Mouse (Mus musculus): Measurements from ENCODE around the gene Hoxa5. TPM values are rescaled to one million over a fixed set of nuclear protein-coding genes. Genes with fewer than 3 reads are reported as not detected.

Hoxa5 gene
- polyA plus RNA-seq, 1 experiment from 2014 or later = 19.8 TPM

DNA sequence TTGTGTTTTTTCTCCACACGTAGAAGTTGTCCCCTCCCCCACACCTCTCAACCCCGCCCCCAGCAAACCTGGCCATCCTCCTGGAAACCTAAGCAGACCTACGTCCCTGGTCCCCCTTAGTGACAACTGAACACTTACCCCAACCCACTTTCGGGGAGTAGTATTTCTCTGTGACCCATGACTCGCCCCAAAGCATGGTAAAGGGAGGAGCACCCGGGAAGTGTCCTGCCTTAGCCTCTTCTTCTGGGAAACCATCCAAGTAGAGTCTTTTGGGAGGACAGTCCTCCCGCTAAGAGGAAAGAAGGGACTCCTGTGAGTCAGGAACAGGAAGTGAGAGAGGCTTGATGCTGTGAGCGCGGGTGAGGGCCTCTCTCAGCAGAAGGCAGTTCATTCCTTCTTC is 44.4 kb downstream of the Hoxa5 start:
- Histone ChIP-seq H3K9ac (no peak overlapping the region), H3K4me3 (replicated peaks) (peak overlapping the region; percentile 67), H3K27me3 (replicated peaks) (peaks cover 18% of the 10 kb centered on the region; the same call in 1 of the 2 replicates), H3K4me2 (peak overlapping the region; percentile 88), H3K4me1 (peaks cover 23% of the 10 kb centered on the region), H3K36me3 (no peaks in the 10 kb centered on the region), H3K27ac (peak overlapping the region; percentile 96), H3K9me3 (no peaks in the 10 kb centered on the region)
- 5% methylated on average over 9 of the region's 9 CpGs for WGBS
- ATAC-seq (ENCODE audit: insufficient read depth, low FRiP score, low read depth) = no peak

DNA sequence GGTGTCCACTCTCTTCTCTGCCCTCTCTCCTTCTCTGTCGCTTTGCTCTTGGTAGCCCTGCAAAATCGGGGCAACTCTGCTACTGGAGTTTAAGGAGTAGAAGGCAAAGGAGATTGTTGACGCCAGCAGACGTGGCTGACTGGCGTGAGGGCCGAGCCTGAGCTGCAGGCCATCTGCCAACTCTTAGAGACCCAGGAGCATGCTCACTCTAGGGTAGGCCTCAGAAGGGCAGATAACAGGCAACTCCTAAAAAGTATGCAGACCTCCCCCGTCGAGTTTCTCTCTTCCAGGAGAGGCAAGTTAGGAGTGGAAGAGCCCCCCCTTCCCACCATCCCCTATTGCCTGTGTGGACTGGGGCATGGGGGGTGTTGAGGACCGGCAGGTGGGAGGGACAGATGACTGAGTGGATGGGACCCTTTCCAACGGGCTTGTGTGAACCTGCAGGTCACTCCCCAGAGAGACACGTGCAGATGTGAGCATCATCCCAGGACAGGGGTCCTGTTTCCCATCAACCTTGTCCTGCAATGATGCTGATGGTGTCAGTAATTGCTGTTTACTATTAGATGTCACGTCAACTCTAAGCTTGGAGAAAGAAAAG is 45.1 kb downstream of the Hoxa5 start:
- peak overlapping the region; percentile 67 for H3K4me3 ChIP-seq (replicated peaks)
- H3K36me3 ChIP-seq = no peaks in the 10 kb centered on the region
- peak overlapping the region; percentile 96 for H3K27ac ChIP-seq
- no peak for ATAC-seq (ENCODE audit: insufficient read depth, low FRiP score, low read depth)
- no peaks in the 10 kb centered on the region for H3K9me3 ChIP-seq
- H3K4me1 ChIP-seq = peaks cover 21% of the 10 kb centered on the region
- H3K9ac ChIP-seq = peak overlapping the region; percentile 67; the same call in 1 of the 2 replicates
- peak overlapping the region; percentile 88 for H3K4me2 ChIP-seq
- H3K27me3 ChIP-seq (replicated peaks) = peaks cover 18% of the 10 kb centered on the region; the same call in 1 of the 2 replicates
- WGBS = 7% methylated on average over 12 of the region's 12 CpGs

GRCm38 (mm10) chr6:52158276-52159051 is 45.9 kb downstream of the Hoxa5 start, which contains the start of gene Hoxa1:
Gene Hoxa1, minus strand, starts transcription at chr6:52158317.
- under 1% methylated on average over 53 of the region's 55 CpGs for WGBS
- Histone ChIP-seq H3K4me1 (peaks cover 21% of the 10 kb centered on the region), H3K4me3 (replicated peaks) (peak within 1 kb of the TSS; percentile 67), H3K36me3 (no peaks in the 10 kb centered on the region), H3K27me3 (replicated peaks) (peaks cover 18% of the 10 kb centered on the region; the same call in 1 of the 2 replicates), H3K9me3 (no peaks in the 10 kb centered on the region), H3K4me2 (peak within 1 kb of the TSS; percentile 88), H3K9ac (peak within 1 kb of the TSS; percentile 67), H3K27ac (peak within 1 kb of the TSS; percentile 96)
- ATAC-seq (ENCODE audit: insufficient read depth, low FRiP score, low read depth) = peak; percentile 83

GRCm38 (mm10) chr6:52157466-52158275 is 46.7 kb downstream of the Hoxa5 start:
- no peak; the same call in 1 of the 2 replicates for ATAC-seq (ENCODE audit: insufficient read depth, low FRiP score, low read depth)

DNA sequence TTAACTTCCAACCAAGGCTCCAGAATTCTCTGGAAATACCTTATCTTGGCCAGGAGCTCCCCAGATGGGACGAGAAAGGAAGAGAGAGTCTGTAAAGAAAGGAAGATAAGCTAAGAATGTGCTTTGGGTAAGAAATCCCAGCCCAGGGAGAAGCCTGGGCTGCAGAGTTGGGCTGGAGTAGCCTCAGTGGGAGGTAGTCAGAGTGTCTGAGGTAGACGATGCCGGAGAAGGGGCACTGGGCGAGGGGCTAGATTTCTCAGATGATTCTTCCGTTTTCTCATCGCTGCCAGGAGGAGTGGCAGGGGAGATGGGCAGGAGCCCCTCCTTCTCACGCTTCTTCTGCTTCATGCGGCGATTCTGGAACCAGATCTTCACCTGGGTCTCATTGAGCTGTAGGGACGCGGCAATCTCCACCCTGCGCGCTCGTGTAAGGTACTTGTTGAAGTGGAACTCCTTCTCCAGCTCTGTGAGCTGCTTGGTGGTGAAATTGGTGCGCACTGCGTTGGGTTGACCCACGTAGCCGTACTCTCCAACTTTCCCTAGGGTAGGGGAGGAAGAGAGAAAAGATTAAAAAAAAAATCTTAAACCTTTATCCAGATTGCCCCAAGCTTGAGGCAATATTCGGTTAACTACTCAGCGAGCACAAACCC is 47.7 kb downstream of the Hoxa5 start:
- no peak for ATAC-seq (ENCODE audit: insufficient read depth, low FRiP score, low read depth)
- Histone ChIP-seq H3K9ac (no peak overlapping the region), H3K36me3 (no peaks in the 10 kb centered on the region), H3K27me3 (replicated peaks) (peaks cover 20% of the 10 kb centered on the region; the same call in 1 of the 2 replicates), H3K4me1 (peaks cover 21% of the 10 kb centered on the region), H3K9me3 (no peaks in the 10 kb centered on the region), H3K27ac (no peak overlapping the region), H3K4me3 (replicated peaks) (0 out of 2 replicates have a peak overlapping the region, but pooled peaks have one; percentile 67), H3K4me2 (peak overlapping the region; percentile 88)
- WGBS = 25% methylated on average over 20 of the region's 20 CpGs

More at GRCm38 (mm10) chr6:52157466-52158275, 46.7 kb downstream of the Hoxa5 start:
- no peak overlapping the region for H3K9ac ChIP-seq
- peaks cover 18% of the 10 kb centered on the region; the same call in 1 of the 2 replicates for H3K27me3 ChIP-seq (replicated peaks)
- peak overlapping the region; percentile 67 for H3K4me3 ChIP-seq (replicated peaks)
- peaks cover 21% of the 10 kb centered on the region for H3K4me1 ChIP-seq
- no peaks in the 10 kb centered on the region for H3K36me3 ChIP-seq
- peak overlapping the region; percentile 88 for H3K4me2 ChIP-seq
- WGBS = 4% methylated on average over 32 of the region's 32 CpGs
- no peak overlapping the region for H3K27ac ChIP-seq
- H3K9me3 ChIP-seq = no peaks in the 10 kb centered on the region

- Histone ChIP-seq H3K36me3 (no peaks in the 10 kb centered on the region), H3K4me2 (no peak overlapping the region), H3K9ac (no peak overlapping the region), H3K9me3 (no peaks in the 10 kb centered on the region), H3K4me1 (peaks cover 21% of the 10 kb centered on the region), H3K27ac (no peak overlapping the region), H3K4me3 (replicated peaks) (no peak overlapping the region), H3K27me3 (replicated peaks) (peaks cover 22% of the 10 kb centered on the region; the same call in 1 of the 2 replicates)
- ATAC-seq (ENCODE audit: insufficient read depth, low FRiP score, low read depth) = no peak
- 74% methylated on average over 3 of the region's 3 CpGs for WGBS
Observed at GRCm38 (mm10) chr6:52155471-52155870, 48.9 kb downstream of the Hoxa5 start.

- Histone ChIP-seq H3K9me3 (no peaks in the 10 kb centered on the region), H3K9ac (no peak overlapping the region), H3K27me3 (replicated peaks) (peaks cover 29% of the 10 kb centered on the region), H3K4me3 (replicated peaks) (no peak overlapping the region), H3K36me3 (no peaks in the 10 kb centered on the region), H3K4me2 (no peak overlapping the region), H3K4me1 (peaks cover 8% of the 10 kb centered on the region), H3K27ac (no peak overlapping the region)
- no peak for ATAC-seq (ENCODE audit: insufficient read depth, low FRiP score, low read depth)
- WGBS = 61% methylated on average over 5 of the region's 5 CpGs
Observed at GRCm38 (mm10) chr6:52154044-52154443, 50.3 kb downstream of the Hoxa5 start.

GRCm38 (mm10) chr6:52153270-52153669 is 51.1 kb downstream of the Hoxa5 start:
- Histone ChIP-seq H3K36me3 (no peaks in the 10 kb centered on the region), H3K9ac (no peak overlapping the region), H3K4me1 (peaks cover 7% of the 10 kb centered on the region; the same call in 1 of the 2 replicates), H3K9me3 (no peaks in the 10 kb centered on the region), H3K27ac (no peak overlapping the region), H3K4me2 (no peak overlapping the region), H3K27me3 (replicated peaks) (peaks cover 29% of the 10 kb centered on the region), H3K4me3 (replicated peaks) (no peak overlapping the region)
- WGBS = 24% methylated on average over 6 of the region's 6 CpGs
- ATAC-seq (ENCODE audit: insufficient read depth, low FRiP score, low read depth) = no peak

GRCm38 (mm10) chr6:52152226-52153193 is 51.9 kb downstream of the Hoxa5 start:
- peaks cover 4% of the 10 kb centered on the region; the same call in 1 of the 2 replicates for H3K4me1 ChIP-seq
- no peak overlapping the region for H3K9ac ChIP-seq
- whole genome bisulfite sequencing = 43% methylated on average over 16 of the region's 16 CpGs
- ATAC-seq (ENCODE audit: insufficient read depth, low FRiP score, low read depth) = no peak
- H3K4me2 ChIP-seq = no peak overlapping the region
- H3K9me3 ChIP-seq = no peaks in the 10 kb centered on the region
- no peaks in the 10 kb centered on the region for H3K36me3 ChIP-seq
- no peak overlapping the region for H3K27ac ChIP-seq
- H3K27me3 ChIP-seq (replicated peaks) = peaks cover 27% of the 10 kb centered on the region
- no peak overlapping the region for H3K4me3 ChIP-seq (replicated peaks)

Data from stomach, embryonic 15.5 days (tissue).